Mouse (Mus musculus): ENCODE measurements around the gene Noxo1.
"Not testable (repeated sequence)": the region's sequence is repeated elsewhere in the genome, so short reads cannot be mapped to it uniquely, and the experiment has no call there.

Gene Noxo1

DNA sequence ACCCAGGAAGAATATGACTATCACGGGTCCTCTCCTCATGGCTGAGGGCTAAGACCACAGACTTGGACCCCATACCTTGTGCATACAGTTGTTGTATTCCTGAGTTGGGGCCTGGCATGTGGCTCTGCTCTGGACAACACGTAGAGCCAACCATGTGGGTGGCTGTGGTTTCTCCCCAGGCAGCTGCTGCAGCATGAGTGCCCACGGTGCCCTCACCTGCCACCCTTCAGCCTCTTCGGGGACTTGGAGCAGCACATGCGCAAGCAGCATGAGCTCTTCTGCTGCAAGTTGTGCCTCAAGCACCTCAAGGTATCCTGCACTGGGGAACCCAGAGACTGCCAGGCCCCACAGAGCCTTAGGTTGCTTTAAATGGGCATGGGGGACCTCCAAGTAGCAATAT is 19.2 kb upstream of the Noxo1 start:
- no peak for DNase-seq (ENCODE audit: low spot score)

DNA sequence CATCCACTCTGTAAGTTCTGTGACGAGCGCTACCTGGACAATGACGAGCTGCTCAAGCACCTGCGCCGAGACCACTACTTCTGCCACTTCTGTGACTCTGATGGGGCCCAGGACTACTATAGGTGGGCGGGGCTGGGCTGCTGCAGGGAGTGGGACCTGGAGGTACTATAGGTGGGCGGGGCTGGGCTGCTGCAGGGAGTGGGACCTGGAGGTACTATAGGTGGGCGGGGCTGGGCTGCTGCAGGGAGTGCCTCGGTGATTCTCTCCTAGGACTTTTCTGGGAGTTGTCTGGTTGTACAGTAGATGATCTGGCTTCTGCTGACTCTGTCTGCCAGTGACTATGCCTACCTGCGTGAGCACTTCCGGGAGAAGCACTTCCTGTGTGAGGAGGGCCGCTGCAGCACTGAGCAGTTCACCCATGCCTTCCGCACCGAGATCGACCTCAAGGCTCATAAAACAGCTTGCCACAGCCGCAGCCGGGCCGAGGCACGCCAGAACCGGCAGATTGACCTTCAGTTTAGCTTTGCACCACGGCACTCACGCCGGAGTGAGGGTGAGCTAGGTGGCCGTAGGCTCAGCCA is 18.4 kb upstream of the Noxo1 start:
- DNase-seq (ENCODE audit: low spot score): no peak

DNA sequence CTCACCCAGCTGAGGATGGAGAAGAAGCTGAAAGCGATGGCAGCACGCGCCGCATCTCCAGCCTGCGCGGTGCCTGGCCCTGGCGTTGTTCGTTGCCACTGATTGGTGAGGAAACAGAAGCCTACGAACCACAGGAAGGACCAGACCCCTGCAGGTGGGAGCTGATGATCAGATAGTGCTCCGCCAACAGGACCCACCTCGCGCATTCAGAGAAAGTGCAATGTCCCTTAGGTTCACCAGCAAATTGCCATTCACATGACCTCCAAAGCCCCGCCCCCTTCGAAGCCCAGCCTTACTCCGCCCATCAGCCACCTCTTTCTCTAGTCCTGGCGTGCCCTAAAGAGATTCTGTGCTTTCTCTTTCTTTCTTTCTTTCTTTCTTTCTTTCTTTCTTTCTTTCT is 9.5 kb upstream of the Noxo1 start:
- no peak for DNase-seq (ENCODE audit: low spot score)

DNA sequence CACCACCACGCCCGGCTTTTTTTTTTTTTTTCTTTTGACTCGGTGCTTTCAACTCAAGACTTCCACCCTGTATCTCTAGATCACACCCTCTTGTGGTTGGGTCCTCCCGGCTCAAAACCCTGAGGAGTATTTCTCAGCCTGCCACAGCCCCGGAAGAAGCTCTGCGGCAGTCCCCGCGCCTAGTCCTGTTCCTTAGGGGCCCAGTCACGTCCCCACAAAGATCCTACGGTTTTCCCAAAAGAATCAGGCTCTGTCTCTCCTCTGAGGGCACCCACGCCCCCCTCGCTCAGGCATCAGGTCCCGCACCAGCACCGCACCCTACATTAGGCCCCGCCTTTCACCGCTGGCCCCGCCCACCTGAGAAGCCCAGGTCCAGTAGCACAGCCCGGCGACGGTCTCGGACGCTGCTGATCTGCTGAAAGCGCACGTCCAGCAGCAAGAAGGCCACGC is 8.9 kb upstream of the Noxo1 start:
- DNase-seq (ENCODE audit: low spot score): no peak

DNA sequence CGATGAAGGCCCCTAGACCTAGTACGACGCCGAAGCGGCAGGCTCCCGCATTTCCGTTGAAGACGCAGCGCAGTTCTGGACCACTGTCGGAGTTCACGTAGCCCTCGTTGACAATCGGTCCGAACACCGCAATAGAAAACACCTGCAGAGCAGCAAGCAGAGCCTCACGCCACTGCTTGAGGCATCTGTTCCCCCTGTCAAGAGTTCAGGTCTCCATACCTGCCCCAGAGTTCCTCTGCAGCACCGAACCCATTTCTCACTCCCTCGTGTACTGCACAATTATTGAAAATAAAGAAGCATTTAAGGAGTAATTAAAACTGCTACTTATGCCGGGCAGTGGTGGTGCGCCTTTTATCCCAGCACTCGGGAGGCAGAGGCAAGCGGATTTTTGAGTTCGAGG is 8.4 kb upstream of the Noxo1 start:
- DNase-seq (ENCODE audit: low spot score): no peak

DNA sequence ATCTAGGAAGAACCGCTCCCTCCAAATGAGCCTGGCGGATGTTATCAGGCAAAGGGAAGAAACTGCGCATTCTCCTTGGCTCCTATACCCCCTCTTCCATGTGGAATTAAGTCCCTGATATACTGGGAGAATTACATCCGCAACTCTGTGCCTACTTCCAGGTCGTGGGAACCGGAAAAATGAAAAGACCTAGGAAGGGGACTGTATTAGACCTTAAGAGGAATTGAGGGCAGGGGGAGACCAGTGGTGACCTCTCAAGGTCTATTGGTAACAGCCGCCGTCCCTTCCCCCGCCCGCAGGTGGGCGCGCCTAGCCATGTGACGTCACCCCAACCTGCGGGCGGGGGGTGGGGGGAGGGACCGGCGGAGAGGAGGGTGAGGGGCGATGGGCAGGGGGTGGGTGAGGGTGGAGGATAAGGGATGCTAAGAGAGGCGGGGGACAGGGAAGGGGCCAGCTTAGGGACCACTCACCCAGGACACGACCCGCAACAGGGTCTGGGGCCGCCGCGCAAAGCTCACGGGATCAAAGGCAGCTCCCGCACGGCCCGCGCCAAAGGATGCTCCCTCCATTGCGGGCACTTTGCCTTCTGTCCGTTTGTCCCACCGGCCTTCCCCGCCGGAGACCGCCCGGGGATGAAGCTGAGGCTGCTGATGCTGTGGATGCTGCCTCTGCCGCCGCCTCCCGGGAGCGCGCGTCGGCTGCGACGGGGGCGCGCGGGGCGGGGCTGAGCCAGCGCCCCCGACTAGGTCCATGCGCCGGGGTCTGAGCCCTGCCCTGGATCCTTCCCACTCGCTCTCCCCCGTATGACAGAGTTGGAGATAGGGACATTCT is 6.6 kb upstream of the Noxo1 start, which contains the start of gene Syngr3:
TSS of gene Syngr3 (minus strand) at position 705 of the 831 bp plus-strand sequence.
- no peak for DNase-seq (ENCODE audit: low spot score)

DNA sequence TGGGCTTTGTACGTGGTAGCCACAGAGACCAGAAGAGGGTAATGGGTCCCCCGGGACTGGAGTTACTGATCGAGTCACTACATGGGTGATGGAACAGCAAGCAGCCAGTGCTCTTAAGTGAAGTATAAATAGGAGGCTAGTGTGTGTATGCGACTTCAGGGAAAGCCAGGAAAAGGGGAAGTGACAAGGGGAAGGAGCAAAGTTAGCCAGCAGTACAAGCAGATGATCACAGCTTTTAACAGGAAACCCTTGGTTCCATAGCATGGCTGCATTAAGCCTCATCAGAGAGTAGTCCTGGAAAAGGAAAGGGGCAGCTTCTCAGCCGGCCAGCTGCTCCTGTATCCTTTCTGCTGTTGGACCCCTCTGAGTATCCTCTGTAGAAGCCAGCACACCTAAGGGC is 3.6 kb upstream of the Noxo1 start:
- no peak for DNase-seq (ENCODE audit: low spot score)

DNA sequence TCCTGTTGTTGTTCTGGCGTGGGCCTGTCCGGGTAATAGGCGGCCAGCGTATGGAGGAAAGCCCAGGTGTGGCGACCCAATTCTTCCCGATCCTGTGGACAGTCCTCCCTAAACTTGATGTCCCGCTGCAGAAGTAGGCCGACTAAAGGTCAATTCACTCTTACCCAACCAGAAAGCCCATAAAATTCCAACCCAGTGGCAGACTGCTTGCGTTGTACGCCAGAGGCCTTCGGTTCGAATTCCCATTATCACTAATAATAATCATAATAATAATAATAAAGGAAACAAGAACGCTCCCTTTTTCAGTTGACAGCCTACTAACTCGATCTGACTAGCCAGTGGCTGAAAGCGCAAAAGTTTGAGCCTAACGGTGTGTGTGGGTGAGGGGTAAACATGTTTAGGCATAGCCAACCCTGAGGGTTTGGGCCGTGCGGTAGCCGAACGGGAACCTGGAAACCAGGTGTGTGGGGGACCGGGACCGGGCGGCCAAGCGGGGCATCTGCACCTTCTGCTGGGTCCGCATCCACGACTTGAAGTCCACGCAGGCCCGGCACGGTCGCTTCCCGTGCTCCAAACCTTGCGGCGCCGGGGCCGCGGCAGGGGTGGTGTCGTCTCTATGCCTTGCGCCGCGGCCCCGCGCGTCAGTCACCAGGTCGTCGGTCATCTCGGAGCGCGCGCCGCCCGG is 566 bp upstream of the Noxo1 start:
- DNase-seq (ENCODE audit: low spot score): no peak

DNA sequence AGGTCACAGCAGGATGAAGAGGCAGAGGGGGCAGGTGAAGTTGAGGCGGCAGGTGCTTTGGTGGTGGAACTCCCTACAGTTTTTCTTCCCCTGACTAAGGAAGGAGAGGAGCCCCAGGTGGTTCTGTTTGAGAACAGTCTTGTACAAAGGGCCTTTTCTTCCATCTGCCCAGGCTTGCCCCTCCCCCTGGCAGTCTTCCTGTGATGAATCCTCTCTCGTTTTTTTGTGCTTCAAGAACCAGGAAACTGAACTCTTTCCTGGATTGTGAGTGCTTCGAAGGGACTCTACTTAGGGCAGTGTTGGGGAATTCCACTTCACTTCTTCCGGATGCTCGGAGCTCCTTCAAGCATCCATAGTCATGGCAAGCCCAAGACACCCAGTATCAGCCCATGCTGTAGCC is 2.0 kb downstream of the Noxo1 start:
- no peak for DNase-seq (ENCODE audit: low spot score)

DNA sequence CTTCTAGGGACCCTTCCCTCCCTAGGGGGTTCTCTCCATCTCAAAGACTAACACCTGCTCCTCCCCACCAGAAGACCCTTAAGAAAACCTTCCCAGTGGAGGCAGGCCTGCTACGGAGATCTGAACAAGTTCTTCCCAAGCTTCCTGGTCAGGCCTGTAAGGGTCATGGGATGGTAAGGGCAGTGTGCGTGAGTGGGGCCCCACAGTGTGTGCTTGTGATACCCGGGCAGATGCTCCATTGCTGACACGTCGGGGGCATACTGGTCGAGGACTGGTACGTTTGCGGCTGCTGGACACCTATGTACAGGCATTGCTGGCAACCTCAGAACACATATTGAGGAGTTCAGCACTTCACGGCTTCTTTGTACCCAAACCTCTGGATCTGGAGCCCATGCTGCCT is 2.7 kb downstream of the Noxo1 start:
- no peak for DNase-seq (ENCODE audit: low spot score)

DNA sequence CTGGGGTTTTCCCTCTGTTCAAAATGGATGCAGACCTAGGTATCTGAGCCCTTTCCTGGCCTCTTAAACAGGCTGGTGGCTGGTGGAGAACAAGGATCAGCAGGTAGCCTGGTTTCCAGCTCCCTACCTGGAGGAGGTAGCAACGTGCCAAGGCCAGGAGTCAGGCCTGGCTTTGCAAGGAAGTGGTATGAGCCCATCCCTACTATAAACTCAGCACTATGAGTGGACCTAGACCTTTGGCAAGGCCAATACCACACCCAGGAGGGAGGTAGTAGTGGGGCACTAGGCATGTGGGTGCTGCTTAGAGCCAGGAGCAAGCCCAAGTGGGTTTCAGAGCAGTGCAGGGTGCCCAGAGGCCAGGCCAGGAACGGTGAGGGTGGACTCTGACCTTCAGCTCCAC is 3.4 kb downstream of the Noxo1 start:
- DNase-seq (ENCODE audit: low spot score): no peak

DNA sequence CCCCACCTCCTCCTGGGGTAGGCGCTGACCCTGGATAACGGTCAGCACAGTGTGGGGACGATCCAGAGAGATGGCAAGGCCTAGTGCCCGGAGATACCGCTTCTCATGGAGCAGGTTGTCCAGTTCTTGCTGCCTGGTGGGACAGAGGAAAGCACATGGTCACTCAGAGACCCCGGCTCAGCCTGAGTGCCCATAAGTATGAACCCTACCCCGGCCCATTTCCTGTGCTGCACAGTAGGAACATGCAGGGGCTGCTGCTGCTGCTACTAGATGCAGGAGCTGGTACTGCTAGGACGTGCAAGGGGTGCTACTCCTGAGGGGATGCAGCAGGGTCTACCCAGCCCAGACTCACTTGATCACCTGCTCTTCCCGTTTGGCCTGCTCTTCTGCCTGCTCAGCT is 5.2 kb downstream of the Noxo1 start:
- DNase-seq (ENCODE audit: low spot score): no peak

DNA sequence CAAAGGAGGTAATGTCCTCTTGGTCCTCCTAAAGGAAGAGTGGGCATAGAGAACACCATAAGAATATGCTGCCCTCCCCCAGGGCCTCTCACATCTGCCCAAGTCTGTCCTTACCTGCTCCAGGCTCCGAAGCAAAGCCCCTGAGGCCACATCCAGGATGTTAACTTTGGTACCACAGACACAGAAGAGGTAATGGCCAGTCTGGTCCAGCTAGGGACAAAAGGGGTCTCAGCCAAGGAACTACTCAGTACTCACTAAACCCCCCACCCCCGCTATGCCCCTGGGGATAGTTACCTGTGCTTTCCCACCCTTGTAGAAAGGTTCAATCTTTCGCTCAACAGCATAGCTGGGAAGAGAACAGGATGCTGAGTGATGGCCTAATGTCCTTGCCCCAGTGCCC is 9.8 kb downstream of the Noxo1 start:
- DNase-seq (ENCODE audit: low spot score): no peak

DNA sequence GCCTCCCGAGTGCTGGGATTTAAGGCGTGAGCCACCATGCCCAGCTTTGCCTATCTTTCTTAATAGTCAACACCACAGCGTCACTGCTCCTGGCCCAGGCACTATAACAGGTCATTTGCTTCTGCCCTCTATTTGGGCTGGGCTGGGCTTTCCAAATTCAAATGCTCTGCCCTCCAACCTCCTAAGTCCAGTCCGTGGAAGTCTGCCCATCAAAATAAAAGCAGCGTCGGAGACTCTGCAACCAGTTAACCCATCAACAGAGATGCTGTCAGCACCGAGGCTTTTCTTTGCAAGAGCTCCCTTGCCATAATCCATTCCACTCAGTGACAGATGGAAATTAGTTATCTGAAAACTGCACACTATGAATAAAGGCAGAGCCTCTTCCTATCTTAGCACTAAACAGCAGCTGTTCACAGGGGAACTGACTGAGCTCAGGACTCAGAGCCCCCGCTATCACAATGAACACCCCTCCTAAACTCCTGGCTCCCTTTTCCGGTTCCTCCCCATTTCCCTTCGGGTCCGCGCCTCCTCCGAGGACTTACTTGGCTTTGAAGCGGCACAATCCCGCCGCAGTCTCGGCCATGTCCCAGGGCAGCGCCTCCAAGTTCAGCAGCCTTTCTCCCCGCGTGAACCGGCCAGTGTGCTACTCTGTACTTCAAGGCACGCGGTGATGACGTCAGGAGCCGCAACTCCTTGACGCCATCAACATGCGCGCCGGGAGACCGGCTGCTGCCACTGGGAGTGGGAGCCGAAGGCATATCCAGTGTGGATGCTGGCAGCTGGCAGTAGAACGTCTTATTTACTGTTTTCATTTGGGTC is 11.2 kb downstream of the Noxo1 start, which contains the start of gene Tbl3:
TSS of gene Tbl3 (minus strand) at position 679 of the 819 bp plus-strand sequence.
- DNase-seq (ENCODE audit: low spot score): peak; percentile 87

DNA sequence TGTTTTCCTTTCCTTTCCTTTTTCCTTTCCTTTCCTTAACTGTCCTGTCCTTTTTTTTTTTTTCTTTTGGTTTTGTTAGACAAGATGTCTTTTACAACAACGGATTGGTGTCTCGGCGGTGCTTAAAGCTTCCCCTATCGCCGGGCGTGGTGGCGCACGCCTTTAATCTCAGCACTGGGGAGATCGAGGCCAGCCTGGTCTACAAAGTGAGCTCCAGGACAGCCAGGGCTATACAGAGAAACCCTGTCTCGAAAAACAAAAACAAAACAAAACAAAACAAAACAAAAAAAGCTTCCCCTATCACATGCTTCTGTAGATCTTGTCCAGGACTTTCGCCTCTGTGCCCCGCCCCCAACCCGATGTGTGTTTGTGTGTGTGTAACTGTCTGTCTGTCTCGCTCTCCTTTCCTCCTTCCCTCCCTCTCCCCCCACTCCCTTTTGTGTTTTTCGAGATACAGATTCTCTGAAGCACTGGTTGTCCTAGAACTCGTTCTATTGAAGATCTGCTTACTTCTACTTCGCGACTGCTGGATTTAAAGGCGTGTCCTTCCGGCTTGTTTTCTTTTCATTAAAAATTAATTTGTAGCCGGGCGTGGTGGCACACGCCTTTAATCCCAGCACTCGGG is 11.9 kb downstream of the Noxo1 start:
- DNase-seq (ENCODE audit: low spot score): no peak

DNA sequence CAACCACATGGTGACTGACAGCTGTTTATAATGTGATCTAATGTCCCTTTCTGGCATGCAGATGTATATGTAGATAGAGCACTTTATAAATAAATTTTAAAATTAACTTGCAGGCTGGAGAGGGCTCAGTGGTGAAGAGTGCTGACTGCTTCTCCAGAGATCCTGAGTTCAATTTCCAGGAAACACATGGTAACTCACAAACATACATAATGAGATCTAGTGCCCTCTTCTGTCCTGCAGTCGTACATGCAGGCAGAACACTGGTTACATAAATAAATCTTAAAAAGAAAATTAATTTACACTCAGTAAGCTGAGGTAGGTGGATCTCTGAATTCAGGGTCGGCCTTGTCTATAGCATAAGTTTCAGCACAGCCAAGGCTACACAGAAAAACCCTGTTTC is 12.6 kb downstream of the Noxo1 start:
- no peak for DNase-seq (ENCODE audit: low spot score)

DNA sequence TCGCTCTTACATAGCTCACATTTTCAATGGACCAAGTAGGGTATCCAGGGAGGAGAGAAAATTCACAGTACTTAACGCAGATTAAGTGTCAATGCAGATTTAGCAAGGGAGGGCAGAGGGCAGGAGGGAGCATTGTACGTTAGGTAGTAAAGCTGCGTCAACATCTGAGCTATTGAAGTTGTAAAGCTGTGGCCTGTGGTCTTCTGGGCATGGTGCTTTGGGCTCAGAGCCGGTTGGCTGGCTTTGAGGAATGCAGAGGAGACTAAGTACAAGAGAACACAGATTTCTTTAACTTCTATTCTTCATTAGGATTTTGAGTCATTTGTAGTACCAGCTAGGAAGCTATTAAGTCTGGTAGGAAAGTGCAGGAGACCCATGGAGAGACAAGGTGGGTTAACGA is 19.5 kb downstream of the Noxo1 start:
- DNase-seq (ENCODE audit: low spot score): no peak

DNA sequence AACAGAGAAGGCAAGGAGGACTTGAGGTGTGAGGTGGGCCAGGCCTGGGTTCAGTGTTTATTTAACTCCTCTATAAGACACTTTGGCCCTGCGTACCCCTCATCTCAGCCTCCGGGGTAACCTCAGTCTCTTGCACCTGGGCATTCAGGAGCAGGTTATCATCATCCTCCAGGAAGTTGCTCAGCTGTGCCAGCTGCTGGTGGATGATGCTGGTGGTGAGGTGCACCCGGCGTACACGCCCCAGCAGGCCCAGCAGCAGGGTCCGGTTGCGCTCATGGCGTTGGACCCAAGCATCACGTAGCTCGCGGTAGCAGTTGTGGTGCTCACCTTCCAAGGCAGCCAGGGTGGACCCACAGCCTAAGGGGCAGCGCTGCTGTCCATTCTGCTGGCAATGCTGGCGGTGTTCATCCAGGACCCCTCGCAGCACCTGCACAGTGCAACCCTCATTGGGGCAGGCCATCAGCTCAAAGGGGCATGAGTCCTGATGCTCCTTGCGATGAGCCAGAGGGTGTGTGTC is 20.2 kb downstream of the Noxo1 start:
- DNase-seq (ENCODE audit: low spot score): no peak

DNA sequence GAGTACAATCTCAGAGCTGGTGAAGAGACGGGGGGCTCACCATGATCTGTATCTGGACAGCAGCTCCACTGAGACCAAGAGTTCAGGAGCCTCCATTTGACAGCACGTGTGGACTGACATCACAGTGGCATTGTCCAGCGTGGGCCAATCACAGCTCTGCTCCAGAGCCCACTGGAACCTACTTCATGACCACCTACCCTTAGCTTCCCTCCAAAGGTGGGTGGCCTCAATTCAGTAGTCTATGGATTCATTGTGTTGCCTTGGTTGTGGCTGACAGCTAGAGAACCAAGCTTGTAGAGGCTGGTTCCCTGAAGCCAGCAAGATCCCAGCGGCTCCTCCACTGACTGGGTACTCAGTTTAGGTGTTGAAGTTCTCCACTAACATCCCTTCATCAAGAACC is 21.9 kb downstream of the Noxo1 start, which contains the start of the genes Rnf151 and Rps2:
TSS of gene Rnf151 (minus strand) at position 121 of the 400 bp plus-strand sequence.
TSS of gene Rps2 (plus strand) at position 174 of the 400 bp plus-strand sequence.
- no peak for DNase-seq (ENCODE audit: low spot score)

DNA sequence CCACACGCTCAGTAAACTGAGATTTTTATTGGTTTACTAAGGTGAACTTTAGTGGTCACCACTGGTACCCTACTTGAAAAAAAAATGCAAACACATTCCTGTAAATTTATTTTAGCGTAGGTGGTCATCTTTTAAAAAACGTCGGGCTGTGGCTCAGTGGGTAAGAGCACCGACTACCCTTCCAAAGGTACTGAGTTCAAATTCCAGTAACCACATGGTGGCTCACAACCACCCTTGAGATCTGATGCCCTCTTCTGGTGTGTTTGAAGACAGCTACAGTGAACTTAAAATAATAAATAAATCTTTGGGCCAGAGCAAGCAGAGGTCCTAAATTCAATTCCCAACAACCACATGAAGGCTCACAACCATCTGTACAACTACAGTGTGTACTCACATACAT is 22.9 kb downstream of the Noxo1 start:
- not testable (repeated sequence) for DNase-seq (ENCODE audit: low spot score)

DNA sequence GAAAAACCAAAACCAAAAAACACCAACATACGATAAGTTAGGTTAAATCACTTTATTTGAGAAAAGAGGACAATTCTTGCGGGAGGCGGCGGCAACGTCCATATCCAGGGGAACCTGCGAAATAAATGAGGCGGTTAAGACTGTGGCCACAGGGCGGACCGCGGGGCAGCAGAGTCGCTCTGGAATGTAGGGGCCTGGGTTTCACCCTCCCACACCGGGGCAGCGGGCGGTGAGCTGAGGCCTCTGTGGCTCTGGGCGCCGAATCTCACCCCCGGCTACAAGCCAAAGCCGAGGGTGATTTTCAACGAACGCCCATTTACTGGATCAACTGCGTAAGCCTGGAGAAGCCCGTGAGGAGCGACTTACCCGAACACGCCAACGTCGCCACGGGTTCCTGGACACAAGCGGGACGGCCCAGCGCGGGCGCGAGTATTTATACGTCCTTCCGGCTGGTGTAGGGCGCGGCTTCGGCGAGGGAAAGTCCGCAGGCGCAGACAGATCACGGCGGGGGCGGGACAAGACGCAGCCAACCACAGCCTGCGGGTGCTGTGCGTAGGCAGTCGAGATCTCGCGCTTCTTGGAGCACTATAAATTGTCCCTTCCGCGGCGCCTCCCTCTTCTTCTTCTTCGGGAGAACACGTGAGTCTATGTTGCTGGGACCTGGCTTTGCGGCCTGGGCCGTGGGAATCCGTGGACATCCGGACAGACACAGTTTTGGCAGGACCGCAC is 23.6 kb downstream of the Noxo1 start:
- DNase-seq (ENCODE audit: low spot score): peak; percentile 94
